Mouse (Mus musculus) stomach, postnatal 0 days (tissue): ENCODE measurements around the gene Ptcd2.

Source experiments
- CTCF ChIP-seq: IDR thresholded peaks from 2 replicates; pipeline ENCODE4 v1.5.1; 2016; ENCODE audit warnings: antibody characterized with exemption, low read depth, mild to moderate bottlenecking, moderate library complexity
- EP300 ChIP-seq: optimal IDR thresholded peaks from 2 replicates; pipeline ENCODE3; 2016; ENCODE audit warnings: antibody characterized with exemption

DNA sequence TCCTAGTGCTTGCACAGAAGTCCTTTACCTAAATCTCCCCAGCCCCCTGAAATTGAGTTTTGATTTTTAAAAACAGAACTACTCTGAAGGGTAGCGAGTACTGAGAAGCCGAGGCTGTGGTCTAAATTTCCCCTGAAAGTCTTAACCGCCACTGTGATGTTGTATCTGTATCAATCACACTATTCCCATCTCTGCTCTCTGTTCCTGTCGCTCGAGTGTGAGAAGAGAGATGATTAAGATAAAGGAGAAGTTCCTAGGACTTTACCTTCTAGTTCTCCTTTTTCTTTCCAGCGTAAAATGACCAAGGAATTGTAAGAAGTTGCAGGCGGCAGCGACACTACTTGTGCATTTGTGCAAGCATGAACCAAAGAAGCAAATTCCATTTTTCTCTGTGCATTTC is 38.3 kb downstream of the Ptcd2 start:
- no peak for TF ChIP-seq CTCF
- TF ChIP-seq EP300 = no peak
